Mouse (Mus musculus) splenic B cell, adult 2 months (primary cell): ENCODE measurements around the gene Rpl22l1.
"Not testable (repeated sequence)": the region's sequence is repeated elsewhere in the genome, so short reads cannot be mapped to it uniquely, and the experiment has no call there.

Source experiments
- DNase-seq: peaks from one replicate; pipeline ENCODE4 v3.0.0-alpha.2; 2011; ENCODE audit warnings: low read depth, low spot score
- H3K27me3 ChIP-seq: 2 replicates; pipeline ENCODE4 v1.6.1; 2012; ENCODE audit warnings: mild to moderate bottlenecking, low read length, moderate library complexity, mixed read lengths; ENCODE audit not compliant: control insufficient read depth, poor library complexity, insufficient read depth, severe bottlenecking
- H3K36me3 ChIP-seq: 2 replicates; pipeline ENCODE4 v1.6.1; 2012; ENCODE audit warnings: mild to moderate bottlenecking, low read length, moderate library complexity, mixed read lengths; ENCODE audit not compliant: control insufficient read depth, poor library complexity, insufficient read depth, severe bottlenecking

Rpl22l1 gene

GRCm38 (mm10) chr3:28805301-28806097, at the start of gene Rpl22l1:
TSS of gene Rpl22l1 (plus strand) at chr3:28805436.
- H3K27me3 ChIP-seq, result no peaks in the 10 kb centered on the region
- peak; percentile 99 for DNase-seq
- H3K36me3 ChIP-seq, result 0 out of 2 replicates have a peak, but pooled peaks cover 2% of the 10 kb centered on the region

DNA sequence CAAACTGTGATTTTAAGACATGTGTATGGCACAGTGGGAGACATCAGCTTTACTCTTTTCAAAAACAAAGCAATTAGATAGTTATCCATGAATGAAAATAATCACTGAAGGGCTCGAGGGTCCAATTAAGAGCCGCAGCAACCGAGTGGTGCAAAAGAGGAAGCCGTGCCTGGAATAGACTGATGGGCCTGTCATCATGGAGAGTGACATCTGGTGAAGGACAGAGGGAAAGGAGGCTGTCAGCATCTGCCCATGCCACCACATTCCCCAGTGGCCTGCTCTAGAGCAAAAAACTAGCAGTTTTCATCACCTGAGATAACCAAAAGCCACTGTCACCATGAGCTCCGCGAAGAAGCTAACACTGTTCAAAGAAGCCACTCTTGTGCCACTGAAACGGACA, 49.8 kb upstream of the Rpl22l1 start:
- Histone ChIP-seq H3K27me3 (no peaks in the 10 kb centered on the region), H3K36me3 (no peaks in the 10 kb centered on the region)
- DNase-seq, result no peak

GRCm38 (mm10) chr3:28761225-28761789, 43.9 kb upstream of the Rpl22l1 start:
- no peak for DNase-seq
- Histone ChIP-seq H3K36me3 (no peaks in the 10 kb centered on the region), H3K27me3 (no peaks in the 10 kb centered on the region)

DNA sequence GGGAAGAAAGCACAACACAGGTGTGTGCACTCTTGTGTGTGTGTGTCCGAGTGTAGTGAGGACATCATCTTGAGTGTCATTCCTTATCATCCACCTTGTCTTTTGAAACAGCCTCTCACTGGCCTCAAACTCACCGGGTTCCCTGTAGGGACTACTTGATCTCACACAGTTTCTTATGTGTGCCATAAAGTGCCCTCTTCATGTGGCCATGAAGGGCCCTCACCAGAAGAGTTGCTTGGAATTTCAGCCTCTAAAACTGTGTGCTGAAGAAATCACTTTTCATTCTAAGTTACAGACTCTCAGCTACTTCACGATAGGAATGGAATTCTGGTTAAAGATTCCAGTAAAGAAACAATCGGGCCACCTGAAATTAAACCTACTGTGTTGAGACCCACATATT, 38.3 kb upstream of the Rpl22l1 start:
- no peaks in the 10 kb centered on the region for H3K36me3 ChIP-seq
- DNase-seq, result no peak
- no peaks in the 10 kb centered on the region for H3K27me3 ChIP-seq

DNA sequence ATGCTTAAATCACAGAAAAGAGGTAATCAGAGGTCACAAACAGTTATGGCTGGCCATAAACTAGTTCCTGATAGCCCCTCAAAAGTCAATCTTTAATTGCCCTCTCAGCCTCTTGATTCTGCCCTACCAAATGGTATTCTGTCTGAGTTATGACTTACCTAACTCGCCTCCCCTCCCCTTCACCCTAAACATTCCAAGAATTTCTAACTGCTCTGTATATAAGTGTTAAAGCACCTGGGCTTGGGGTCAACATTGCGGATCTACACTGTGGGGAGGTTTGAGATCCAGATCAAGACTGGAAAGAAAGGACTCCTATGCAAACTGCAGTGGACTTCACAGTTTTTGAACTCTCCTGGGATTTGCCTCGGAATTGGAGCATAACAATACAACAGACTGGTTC, 37.0 kb upstream of the Rpl22l1 start:
- Histone ChIP-seq H3K27me3 (no peaks in the 10 kb centered on the region), H3K36me3 (no peaks in the 10 kb centered on the region)
- DNase-seq, result no peak

GRCm38 (mm10) chr3:28772919-28773318, 32.3 kb upstream of the Rpl22l1 start:
- DNase-seq, result peak; percentile 16
- H3K36me3 ChIP-seq, H3K27me3 ChIP-seq: not testable (repeated sequence)

DNA sequence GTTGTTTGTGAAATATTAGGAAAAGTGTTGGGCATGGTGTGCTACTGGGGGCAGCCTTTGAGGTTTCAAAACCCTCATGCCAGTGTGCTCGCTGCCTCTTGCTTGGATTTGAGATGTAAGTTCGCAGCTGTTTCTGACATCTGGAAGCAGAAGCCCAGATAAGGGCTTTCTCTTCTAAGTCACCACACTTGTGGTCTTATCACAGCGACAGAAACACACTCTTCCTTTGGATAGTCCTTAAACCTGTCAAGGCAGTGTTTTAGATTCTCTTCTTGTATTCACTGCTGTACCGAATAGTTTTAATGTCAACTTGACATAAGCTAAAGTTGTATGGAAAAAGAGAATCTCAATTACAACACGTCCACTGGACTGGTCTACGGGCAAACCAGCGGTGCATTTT, 29.9 kb upstream of the Rpl22l1 start:
- Histone ChIP-seq H3K36me3 (no peaks in the 10 kb centered on the region), H3K27me3 (no peaks in the 10 kb centered on the region)
- DNase-seq, result no peak

- H3K36me3 ChIP-seq, result no peaks in the 10 kb centered on the region
- H3K27me3 ChIP-seq, result no peaks in the 10 kb centered on the region
- no peak for DNase-seq
Observed at GRCm38 (mm10) chr3:28775958-28776357, 29.3 kb upstream of the Rpl22l1 start.

- no peak for DNase-seq
- Histone ChIP-seq H3K27me3 (no peaks in the 10 kb centered on the region; the same call in 1 of the 2 replicates), H3K36me3 (no peaks in the 10 kb centered on the region)
Observed at GRCm38 (mm10) chr3:28776491-28776890, 28.7 kb upstream of the Rpl22l1 start.

GRCm38 (mm10) chr3:28780511-28780910, 24.7 kb upstream of the Rpl22l1 start:
- no peak for DNase-seq

GRCm38 (mm10) chr3:28780994-28781393, 24.2 kb upstream of the Rpl22l1 start, which contains the start of gene Eif5a2:
TSS of gene Eif5a2 (plus strand) at chr3:28781276.
- H3K27me3 ChIP-seq, result no peaks in the 10 kb centered on the region; the same call in 1 of the 2 replicates
- DNase-seq, result peak; percentile 94
- no peaks in the 10 kb centered on the region for H3K36me3 ChIP-seq

More at GRCm38 (mm10) chr3:28780511-28780910, 24.7 kb upstream of the Rpl22l1 start:
- Histone ChIP-seq H3K27me3 (no peaks in the 10 kb centered on the region; the same call in 1 of the 2 replicates), H3K36me3 (no peaks in the 10 kb centered on the region)

DNA sequence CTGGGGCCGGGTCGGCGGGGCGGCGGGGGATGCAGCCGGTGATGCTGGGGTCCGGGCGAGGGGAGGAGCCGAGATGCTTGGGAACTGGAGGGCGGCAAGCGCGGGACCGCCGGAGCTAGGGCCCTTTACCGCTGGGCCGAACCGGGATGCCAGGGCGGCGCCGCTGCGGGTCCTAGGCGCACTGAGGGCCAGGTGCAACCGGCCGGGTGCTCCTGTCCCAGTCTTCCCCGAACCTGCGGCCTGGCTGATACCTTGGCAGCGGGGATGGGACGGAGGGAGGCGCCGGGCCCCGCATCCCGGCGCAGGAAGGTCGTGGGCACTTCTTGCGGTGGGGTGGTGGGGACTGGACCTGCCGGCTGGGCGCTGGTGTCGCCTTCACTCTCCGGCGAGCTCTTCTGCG, 23.8 kb upstream of the Rpl22l1 start:
- Histone ChIP-seq H3K36me3 (no peaks in the 10 kb centered on the region), H3K27me3 (no peaks in the 10 kb centered on the region; the same call in 1 of the 2 replicates)
- no peak for DNase-seq

- no peaks in the 10 kb centered on the region for H3K36me3 ChIP-seq
- DNase-seq, result peak; percentile 4
- H3K27me3 ChIP-seq, result no peaks in the 10 kb centered on the region; the same call in 1 of the 2 replicates
Observed at GRCm38 (mm10) chr3:28781848-28782247, 23.4 kb upstream of the Rpl22l1 start.

- DNase-seq, result no peak
- Histone ChIP-seq H3K36me3 (no peaks in the 10 kb centered on the region), H3K27me3 (no peaks in the 10 kb centered on the region; the same call in 1 of the 2 replicates)
Observed at GRCm38 (mm10) chr3:28784176-28784575, 21.1 kb upstream of the Rpl22l1 start.

DNA sequence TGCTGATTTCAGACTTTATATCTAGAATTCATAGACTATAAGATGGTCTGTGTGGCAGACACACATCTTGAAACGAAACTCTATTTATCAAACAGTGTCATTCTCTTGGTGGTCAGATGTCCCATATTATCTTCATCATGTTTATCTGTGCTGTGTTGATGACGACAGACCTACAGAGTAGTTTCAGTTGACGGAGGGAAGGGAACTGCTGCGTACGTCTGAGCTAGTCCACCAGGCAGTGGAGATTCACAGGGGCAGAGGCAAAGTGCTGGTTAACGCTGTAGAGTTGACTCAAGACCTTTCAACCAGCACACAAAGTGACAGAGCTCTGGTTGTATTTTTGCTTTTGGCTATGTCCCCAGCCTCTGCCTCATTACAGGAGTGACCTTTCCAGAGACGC, 10.4 kb upstream of the Rpl22l1 start:
- H3K36me3 ChIP-seq, result no peaks in the 10 kb centered on the region
- no peak for DNase-seq
- no peaks in the 10 kb centered on the region for H3K27me3 ChIP-seq
